ENCODE assay signal across 18 mouse cellular contexts in genomic region chr14:77633172-77633542, GRCm38 (mm10).
DNase-seq lines count a peak whose midpoint lies in the region; ATAC-seq and TF ChIP-seq lines count a peak whose summit lies in the region.
"Had no signal": no experiment of that assay in that cellular context is flagged by ENCODE, and none has a peak within 500 bp of the region (broad histone marks: within the 10 kb centered on the region; RNA-seq: fewer than 3 reads in every experiment).

No protein-coding gene starts in this region.

- no peak overlapping the region for H3K4me3 ChIP-seq in lung, embryonic 16.5 days (ENCODE audit: low read length)
- no peak overlapping the region for H3K4me3 ChIP-seq in midbrain, embryonic 15.5 days
- no peak overlapping the region for H3K4me3 ChIP-seq in midbrain, postnatal 0 days (ENCODE audit: low read depth, low read length)
- H3K4me3 ChIP-seq in embryonic facial prominence, embryonic 14.5 days (ENCODE audit: low read depth, low read length) = no peak overlapping the region
- H3K4me3 ChIP-seq: forebrain, embryonic 13.5 days; heart, embryonic 13.5 days had no signal

- 37% methylated on average over 2 of the region's 2 CpGs for WGBS in lung, embryonic 16.5 days
- WGBS in midbrain, embryonic 15.5 days = 39% methylated on average over 2 of the region's 2 CpGs
- WGBS in midbrain, postnatal 0 days = 30% methylated on average over 2 of the region's 2 CpGs
- WGBS in embryonic facial prominence, embryonic 14.5 days = 32% methylated on average over 2 of the region's 2 CpGs

- no peaks in the 10 kb centered on the region for H3K36me3 ChIP-seq in lung, embryonic 16.5 days (ENCODE audit: control insufficient read depth, insufficient read depth, low read length)
- no peaks in the 10 kb centered on the region for H3K36me3 ChIP-seq in midbrain, embryonic 15.5 days (replicated peaks)
- no peaks in the 10 kb centered on the region for H3K36me3 ChIP-seq in midbrain, postnatal 0 days (ENCODE audit: insufficient read depth, low read length)
- no peaks in the 10 kb centered on the region for H3K36me3 ChIP-seq in embryonic facial prominence, embryonic 14.5 days (ENCODE audit: control insufficient read depth, insufficient read depth, low read length)
- H3K36me3 ChIP-seq: heart, embryonic 13.5 days had no signal

- H3K27ac ChIP-seq in lung, embryonic 16.5 days (ENCODE audit: low read length) = no peak overlapping the region; the same call in 1 of the 2 replicates
- H3K27ac ChIP-seq in midbrain, embryonic 15.5 days = peak overlapping the region; percentile 8; the same call in 1 of the 2 replicates
- no peak overlapping the region for H3K27ac ChIP-seq in midbrain, postnatal 0 days (ENCODE audit: low read depth, low read length)
- no peak overlapping the region for H3K27ac ChIP-seq in embryonic facial prominence, embryonic 14.5 days (replicated peaks; ENCODE audit: low read depth, low read length)

- ATAC-seq in lung, embryonic 16.5 days (ENCODE audit: low read depth) = 0 out of 2 replicates have a peak, but pooled peaks have one; percentile 36
- ATAC-seq in midbrain, embryonic 15.5 days (replicated peaks) = no peak
- ATAC-seq in midbrain, postnatal 0 days (ENCODE audit: low FRiP score) = no peak
- ATAC-seq in embryonic facial prominence, embryonic 14.5 days (ENCODE audit: low read depth) = peak; percentile 1; the same call in 1 of the 2 replicates
- ATAC-seq in monocyte, adult 5-6 weeks (replicated peaks; ENCODE audit: insufficient number of reproducible peaks, low FRiP score, low TSS enrichment, poor library complexity, severe bottlenecking) = no peak
- ATAC-seq: forebrain, embryonic 13.5 days; hindbrain, embryonic 16.5 days; inflammation-experienced regulatory T-cells, adult 6 months had no signal

- no peaks in the 10 kb centered on the region for H3K9me3 ChIP-seq in lung, embryonic 16.5 days (ENCODE audit: control insufficient read depth, low read length)
- no peaks in the 10 kb centered on the region for H3K9me3 ChIP-seq in midbrain, embryonic 15.5 days
- no peaks in the 10 kb centered on the region for H3K9me3 ChIP-seq in midbrain, postnatal 0 days (ENCODE audit: low read length)
- H3K9me3 ChIP-seq in embryonic facial prominence, embryonic 14.5 days (ENCODE audit: control insufficient read depth, low read length) = no peaks in the 10 kb centered on the region
- H3K9me3 ChIP-seq: forebrain, embryonic 13.5 days; heart, embryonic 13.5 days had no signal

- no peak overlapping the region for H3K4me2 ChIP-seq in lung, embryonic 16.5 days (ENCODE audit: low read depth, low read length)
- H3K4me2 ChIP-seq in midbrain, embryonic 15.5 days = no peak overlapping the region
- H3K4me2 ChIP-seq in midbrain, postnatal 0 days (ENCODE audit: low read depth, low read length, poor library complexity, severe bottlenecking) = no peak overlapping the region
- H3K4me2 ChIP-seq in embryonic facial prominence, embryonic 14.5 days (ENCODE audit: low read depth, low read length) = no peak overlapping the region
- H3K4me2 ChIP-seq: forebrain, embryonic 13.5 days; heart, embryonic 13.5 days had no signal

- H3K4me1 ChIP-seq in lung, embryonic 16.5 days (replicated peaks; ENCODE audit: control insufficient read depth, insufficient read depth, low read length) = peaks cover 12% of the 10 kb centered on the region
- peaks cover 19% of the 10 kb centered on the region; the same call in 1 of the 2 replicates for H3K4me1 ChIP-seq in midbrain, embryonic 15.5 days
- 0 out of 2 replicates have a peak, but pooled peaks cover 3% of the 10 kb centered on the region for H3K4me1 ChIP-seq in midbrain, postnatal 0 days (ENCODE audit: insufficient read depth, low read length)
- peaks cover 30% of the 10 kb centered on the region for H3K4me1 ChIP-seq in embryonic facial prominence, embryonic 14.5 days (ENCODE audit: control insufficient read depth, insufficient read depth, low read length)

- no peaks in the 10 kb centered on the region for H3K27me3 ChIP-seq in lung, embryonic 16.5 days (ENCODE audit: control insufficient read depth, insufficient read depth, low read depth, low read length)
- H3K27me3 ChIP-seq in midbrain, embryonic 15.5 days (replicated peaks) = no peaks in the 10 kb centered on the region
- no peaks in the 10 kb centered on the region for H3K27me3 ChIP-seq in midbrain, postnatal 0 days (ENCODE audit: insufficient read depth, low read length)
- H3K27me3 ChIP-seq in embryonic facial prominence, embryonic 14.5 days (replicated peaks; ENCODE audit: control insufficient read depth, insufficient read depth, low read length) = no peaks in the 10 kb centered on the region
- H3K27me3 ChIP-seq: heart, embryonic 13.5 days had no signal

- no peak for DNase-seq in lung, postnatal 10 days
- no peak for DNase-seq in midbrain, postnatal 0 days (ENCODE audit: low spot score)
- DNase-seq in embryonic facial prominence, embryonic 14.5 days (ENCODE audit: low spot score) = peak; percentile 59
- no peak for DNase-seq in frontal cortex, postnatal 25 days (ENCODE audit: low spot score in 2 of 2)
- DNase-seq: adrenal gland, postnatal 10 days; cerebellum, adult 11-12 months; cerebellum, adult 9-10 months; cerebellum, postnatal 25 days; forebrain, postnatal 0 days; gastrocnemius, postnatal 36 days; heart, postnatal 36 days had no signal

- no peak overlapping the region for H3K9ac ChIP-seq in lung, embryonic 16.5 days (ENCODE audit: low read length)
- H3K9ac ChIP-seq in midbrain, embryonic 15.5 days = no peak overlapping the region
- no peak overlapping the region for H3K9ac ChIP-seq in midbrain, postnatal 0 days (replicated peaks; ENCODE audit: low read length, poor library complexity, severe bottlenecking)
- no peak overlapping the region for H3K9ac ChIP-seq in embryonic facial prominence, embryonic 14.5 days (ENCODE audit: low read depth, low read length)
- H3K9ac ChIP-seq: forebrain, embryonic 13.5 days; forebrain, postnatal 0 days; heart, embryonic 13.5 days had no signal

- no peak for TF ChIP-seq CTCF in midbrain, postnatal 0 days (IDR thresholded peaks at IDR 0.05)

Comparison
In these comparisons a context has a peak if more than half of its experiments do, and no peak if none do; other contexts are left out.
1. ATAC-seq: peak in lung, embryonic 16.5 days (single experiment) and embryonic facial prominence, embryonic 14.5 days (single experiment); none in midbrain, embryonic 15.5 days (single experiment), midbrain, postnatal 0 days (single experiment) and monocyte, adult 5-6 weeks (single experiment).